Mouse (Mus musculus) inflammation-experienced regulatory T-cells, adult 16 weeks (primary cell): ENCODE data around the gene Mdfic. TPM values are rescaled to one million over a fixed set of nuclear protein-coding genes. Genes with fewer than 3 reads are reported as not detected.

Source experiments
- polyA plus RNA-seq: library from polyadenylated mRNA; unstranded; fragments of 100-300 nt; shearing (Covaris generic); gene quantifications from one replicate; pipeline ENCODE4 v1.2.1, GENCODE M21; 2017

The Mdfic gene
- 31.0 TPM for polyA plus RNA-seq

GRCm38 (mm10) chr6:15720461-15720817 lies at the start of gene Mdfic:
Mdfic (plus strand) TSS chr6:15720661.

